Mouse (Mus musculus) forebrain, embryonic 10.5 days (tissue): Measurements from ENCODE around the gene Filip1l. TPM values are rescaled to one million over a fixed set of nuclear protein-coding genes. Genes with fewer than 3 reads are reported as not detected.

Experiments used
- DNase-seq: peaks from one replicate; pipeline ENCODE4 v3.0.0-alpha.2; 2017; ENCODE audit warnings: low spot score; ENCODE audit errors: extremely low spot score
- H3K27ac ChIP-seq: fragments of 300-500 bp; sonication (generic); 2 replicates; pipeline ENCODE4 v1.5.1; 2016; ENCODE audit warnings: mild to moderate bottlenecking
- H3K27me3 ChIP-seq: fragments of 300-500 bp; sonication (generic); 2 replicates; pipeline ENCODE4 v1.6.1; 2016; ENCODE audit warnings: mild to moderate bottlenecking; ENCODE audit not compliant: poor library complexity, severe bottlenecking
- H3K36me3 ChIP-seq: fragments of 300-500 bp; sonication (generic); replicated peaks from 2 replicates; pipeline ENCODE4 v1.6.1; 2016; ENCODE audit warnings: mild to moderate bottlenecking, moderate library complexity
- H3K4me1 ChIP-seq: fragments of 300-500 bp; sonication (generic); 2 replicates; pipeline ENCODE4 v1.6.1; 2016
- H3K4me3 ChIP-seq: fragments of 300-500 bp; sonication (generic); 2 replicates; pipeline ENCODE4 v1.5.1; 2016; ENCODE audit warnings: mild to moderate bottlenecking, moderate library complexity
- H3K9me3 ChIP-seq: fragments of 300-500 bp; sonication (generic); 2 replicates; pipeline ENCODE4 v1.6.1; 2016; ENCODE audit warnings: mild to moderate bottlenecking, moderate library complexity
- WGBS: fragments of 180-500 bp; shearing (Covaris S2); methylation state at CpG from one replicate; pipeline ENCODE4 v1.1.7; 2016; 5-methylcytosine and 5-hydroxymethylcytosine counted together
- polyA plus RNA-seq: library from polyadenylated mRNA; unstranded; fragments of >200 nt; fragmentation: Nextera tagmentation; extraction: Ambion mirVana; gene quantifications from 2 replicates; pipeline ENCODE4 v1.2.1, GENCODE M21; 2016

The Filip1l gene
- polyA plus RNA-seq, 1 experiment from 2014 or later, result 6.7 TPM

DNA sequence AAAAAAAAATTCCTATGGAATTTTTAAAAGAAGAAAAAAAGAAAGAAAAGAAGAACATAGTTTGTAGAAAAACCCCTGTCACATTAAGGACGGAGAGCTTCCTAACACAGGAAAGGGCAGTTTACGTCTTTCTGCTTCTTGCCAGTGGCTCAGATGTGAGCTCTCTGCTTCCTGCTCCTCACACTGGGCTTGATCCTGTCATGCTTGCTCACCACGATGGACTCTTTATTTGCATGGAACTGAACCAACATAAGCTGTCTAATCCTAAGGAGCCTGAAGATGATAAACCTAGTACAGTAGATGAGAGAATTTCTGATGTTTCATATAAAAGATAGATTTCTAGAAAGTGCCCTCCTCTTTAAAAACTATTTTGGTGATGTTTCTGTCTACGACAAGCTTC lies 116.4 kb downstream of the Filip1l start:
- no peaks in the 10 kb centered on the region for H3K27me3 ChIP-seq
- no peaks in the 10 kb centered on the region for H3K36me3 ChIP-seq
- 81% methylated on average over 4 of the region's 4 CpGs for WGBS
- no peaks in the 10 kb centered on the region for H3K9me3 ChIP-seq
- peaks cover 15% of the 10 kb centered on the region for H3K4me1 ChIP-seq
- no peak for DNase-seq
- no peak overlapping the region for H3K27ac ChIP-seq
- H3K4me3 ChIP-seq, result no peak overlapping the region

- H3K27ac ChIP-seq, result no peak overlapping the region
- H3K4me1 ChIP-seq, result peaks cover 15% of the 10 kb centered on the region
- WGBS, result 82% methylated on average over 2 of the region's 2 CpGs
- no peak overlapping the region for H3K4me3 ChIP-seq
- H3K9me3 ChIP-seq, result no peaks in the 10 kb centered on the region
- no peaks in the 10 kb centered on the region for H3K36me3 ChIP-seq
- H3K27me3 ChIP-seq, result no peaks in the 10 kb centered on the region
- DNase-seq, result no peak
These were observed 117.0 kb downstream of the Filip1l start for GRCm38 (mm10) chr16:57469869-57470268.

GRCm38 (mm10) chr16:57470286-57470830 lies 117.5 kb downstream of the Filip1l start:
- DNase-seq, result no peak
- Histone ChIP-seq H3K4me1 (peaks cover 15% of the 10 kb centered on the region), H3K4me3 (no peak overlapping the region), H3K27me3 (no peaks in the 10 kb centered on the region), H3K9me3 (no peaks in the 10 kb centered on the region), H3K36me3 (no peaks in the 10 kb centered on the region), H3K27ac (no peak overlapping the region)
- WGBS, result 94% methylated on average over 12 of the region's 12 CpGs

DNA sequence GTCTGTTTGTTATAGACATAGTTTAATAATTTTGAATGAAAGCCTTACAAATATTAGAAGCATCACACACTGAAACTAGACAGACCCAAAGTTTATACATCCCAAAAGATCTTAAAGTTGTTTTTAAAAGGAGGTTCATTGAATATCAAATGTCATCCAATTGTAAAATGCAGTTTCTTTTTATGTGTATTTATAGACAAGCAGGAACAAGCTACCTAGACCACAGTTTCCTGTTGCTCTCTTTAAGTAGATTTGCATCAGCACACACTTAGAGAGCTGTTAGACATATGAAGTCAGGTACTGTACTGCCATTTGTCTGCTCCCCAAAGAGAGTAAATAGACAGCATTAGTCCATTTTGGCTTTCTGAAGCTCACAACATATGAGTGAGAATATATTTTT lies 118.2 kb downstream of the Filip1l start:
- H3K4me3 ChIP-seq, result no peak overlapping the region
- H3K4me1 ChIP-seq, result peaks cover 15% of the 10 kb centered on the region
- H3K27ac ChIP-seq, result no peak overlapping the region
- no peaks in the 10 kb centered on the region for H3K27me3 ChIP-seq
- H3K36me3 ChIP-seq, result no peaks in the 10 kb centered on the region
- no peak for DNase-seq
- 0 out of 2 replicates have a peak, but pooled peaks cover under 1% of the 10 kb centered on the region for H3K9me3 ChIP-seq

GRCm38 (mm10) chr16:57473415-57474085 lies 120.7 kb downstream of the Filip1l start:
- DNase-seq, result no peak
- H3K9me3 ChIP-seq, result peaks cover 7% of the 10 kb centered on the region; the same call in 1 of the 2 replicates
- WGBS, result 73% methylated on average over 10 of the region's 10 CpGs
- no peaks in the 10 kb centered on the region for H3K36me3 ChIP-seq
- H3K4me3 ChIP-seq, result no peak overlapping the region
- H3K27me3 ChIP-seq, result no peaks in the 10 kb centered on the region
- H3K27ac ChIP-seq, result no peak overlapping the region
- H3K4me1 ChIP-seq, result peaks cover 12% of the 10 kb centered on the region

DNA sequence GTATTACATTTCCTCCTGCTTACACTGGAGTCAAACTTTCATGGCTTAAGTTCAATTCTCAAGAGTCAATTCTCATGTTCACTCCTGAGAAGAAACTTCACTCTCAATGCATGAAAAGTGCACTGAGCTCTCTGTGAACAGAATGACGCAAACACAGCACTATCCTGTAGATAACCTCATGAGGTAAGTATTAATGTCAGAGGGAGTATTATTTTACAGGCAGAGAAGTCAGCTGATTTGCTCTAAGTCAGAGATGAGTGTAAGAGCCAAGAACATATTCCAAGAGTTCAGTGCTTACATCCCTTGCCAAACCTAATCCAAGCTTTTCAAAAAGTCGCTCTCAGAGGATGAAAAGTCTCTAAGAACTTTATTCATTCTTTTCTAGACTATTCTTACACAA lies 125.6 kb downstream of the Filip1l start:
- H3K27me3 ChIP-seq, result no peaks in the 10 kb centered on the region
- no peaks in the 10 kb centered on the region for H3K36me3 ChIP-seq
- no peak overlapping the region for H3K4me3 ChIP-seq
- no peak overlapping the region for H3K27ac ChIP-seq
- WGBS, result 93% methylated on average over 2 of the region's 2 CpGs
- H3K9me3 ChIP-seq, result peaks cover 7% of the 10 kb centered on the region; the same call in 1 of the 2 replicates
- no peak for DNase-seq
- H3K4me1 ChIP-seq, result peaks cover 7% of the 10 kb centered on the region; the same call in 1 of the 2 replicates

DNA sequence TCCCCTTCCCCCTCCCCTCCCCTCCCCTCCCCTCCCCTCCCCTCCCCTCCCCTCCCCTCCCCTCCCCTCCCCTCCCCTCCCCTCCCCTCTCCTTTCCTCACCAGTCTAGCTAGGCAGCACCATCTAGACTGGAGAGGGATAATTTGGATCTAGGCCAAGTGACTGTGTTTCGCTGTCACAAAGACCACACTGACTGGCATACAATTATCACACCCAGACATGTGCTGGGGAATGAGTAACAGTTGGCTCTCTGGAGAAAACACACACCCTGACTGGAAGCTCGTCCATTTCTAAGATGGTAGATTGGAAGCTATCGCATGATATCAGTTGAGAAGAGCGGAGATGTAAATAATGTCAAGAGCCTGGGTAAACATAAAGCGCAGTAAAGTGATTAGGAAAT lies 126.9 kb downstream of the Filip1l start:
- H3K4me3 ChIP-seq, result no peak overlapping the region
- no peaks in the 10 kb centered on the region for H3K4me1 ChIP-seq
- no peak overlapping the region for H3K27ac ChIP-seq
- H3K27me3 ChIP-seq, result no peaks in the 10 kb centered on the region
- WGBS, result 92% methylated on average over 5 of the region's 5 CpGs
- no peaks in the 10 kb centered on the region for H3K36me3 ChIP-seq
- peaks cover 7% of the 10 kb centered on the region; the same call in 1 of the 2 replicates for H3K9me3 ChIP-seq
- no peak for DNase-seq

GRCm38 (mm10) chr16:57482264-57482663 lies 129.4 kb downstream of the Filip1l start:
- Histone ChIP-seq H3K27ac (no peak overlapping the region), H3K36me3 (no peaks in the 10 kb centered on the region), H3K4me3 (no peak overlapping the region), H3K27me3 (no peaks in the 10 kb centered on the region), H3K4me1 (no peaks in the 10 kb centered on the region), H3K9me3 (no peaks in the 10 kb centered on the region)
- WGBS, result 77% methylated on average over 6 of the region's 6 CpGs
- no peak for DNase-seq

- Histone ChIP-seq H3K9me3 (no peaks in the 10 kb centered on the region), H3K4me1 (no peaks in the 10 kb centered on the region), H3K27me3 (no peaks in the 10 kb centered on the region), H3K36me3 (no peaks in the 10 kb centered on the region), H3K4me3 (no peak overlapping the region), H3K27ac (no peak overlapping the region)
- 84% methylated on average over 4 of the region's 4 CpGs for WGBS
- no peak for DNase-seq
These were observed 130.0 kb downstream of the Filip1l start for GRCm38 (mm10) chr16:57482911-57483310.

GRCm38 (mm10) chr16:57483503-57483902 lies 130.6 kb downstream of the Filip1l start:
- H3K9me3 ChIP-seq, result no peaks in the 10 kb centered on the region
- H3K36me3 ChIP-seq, result no peaks in the 10 kb centered on the region
- H3K4me1 ChIP-seq, result no peaks in the 10 kb centered on the region
- no peaks in the 10 kb centered on the region for H3K27me3 ChIP-seq
- DNase-seq, result no peak
- H3K4me3 ChIP-seq, result no peak overlapping the region
- WGBS, result 89% methylated on average over 2 of the region's 2 CpGs
- no peak overlapping the region for H3K27ac ChIP-seq

GRCm38 (mm10) chr16:57484043-57484795 lies 131.3 kb downstream of the Filip1l start:
- no peak overlapping the region for H3K4me3 ChIP-seq
- no peaks in the 10 kb centered on the region for H3K36me3 ChIP-seq
- H3K27me3 ChIP-seq, result no peaks in the 10 kb centered on the region
- DNase-seq, result no peak
- 89% methylated on average over 12 of the region's 12 CpGs for WGBS
- no peaks in the 10 kb centered on the region for H3K4me1 ChIP-seq
- no peaks in the 10 kb centered on the region for H3K9me3 ChIP-seq
- H3K27ac ChIP-seq, result no peak overlapping the region

DNA sequence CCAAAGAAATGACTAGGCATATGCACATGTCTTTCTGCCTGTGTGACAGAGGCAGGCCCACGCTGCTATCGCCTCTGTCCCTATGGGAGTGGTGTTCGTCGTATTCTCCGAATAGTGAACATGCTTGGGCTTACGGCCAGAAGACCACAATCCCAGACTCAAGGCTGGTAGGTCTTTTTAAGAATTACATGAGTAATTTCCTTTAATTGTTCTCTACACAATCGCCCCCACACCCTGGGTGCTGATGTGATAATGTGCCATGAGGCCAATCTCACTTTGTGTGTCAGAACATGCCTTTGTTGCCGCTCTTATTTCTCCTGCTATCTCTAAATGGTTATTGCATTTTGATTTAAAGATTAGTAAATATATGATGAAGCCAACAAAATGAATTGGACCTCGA lies 132.4 kb downstream of the Filip1l start:
- no peaks in the 10 kb centered on the region for H3K9me3 ChIP-seq
- WGBS, result 92% methylated on average over 9 of the region's 9 CpGs
- H3K36me3 ChIP-seq, result no peaks in the 10 kb centered on the region
- H3K4me1 ChIP-seq, result no peaks in the 10 kb centered on the region
- no peaks in the 10 kb centered on the region for H3K27me3 ChIP-seq
- H3K27ac ChIP-seq, result no peak overlapping the region
- no peak for DNase-seq
- H3K4me3 ChIP-seq, result no peak overlapping the region

DNA sequence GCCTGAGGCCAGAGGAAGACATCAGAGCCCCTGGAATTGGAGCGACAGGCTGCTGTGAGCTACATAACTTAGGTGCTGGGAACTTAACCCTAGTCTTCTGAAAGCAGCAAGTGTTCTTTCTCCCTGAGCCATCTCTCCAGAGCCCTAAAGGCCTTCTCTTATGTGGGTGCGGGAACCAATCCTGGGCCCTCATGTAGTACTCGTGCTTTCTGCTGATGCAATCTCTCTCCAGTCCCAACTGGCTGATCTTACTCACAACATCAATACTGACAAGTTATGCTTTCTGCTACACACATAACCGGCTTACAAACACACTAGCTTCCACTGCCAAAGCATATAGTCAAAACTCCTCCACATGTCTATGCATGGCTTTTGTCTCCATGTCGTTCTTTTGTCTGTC lies 133.4 kb downstream of the Filip1l start:
- Histone ChIP-seq H3K4me1 (no peaks in the 10 kb centered on the region), H3K27ac (no peak overlapping the region), H3K36me3 (no peaks in the 10 kb centered on the region), H3K27me3 (no peaks in the 10 kb centered on the region), H3K4me3 (no peak overlapping the region), H3K9me3 (no peaks in the 10 kb centered on the region)
- no peak for DNase-seq
- WGBS, result 90% methylated on average over 5 of the region's 5 CpGs
